Mouse (Mus musculus) testis, adult 2 months (tissue): ENCODE data around the gene Ctsc.

Source experiments
- CTCF ChIP-seq: fragments of 200-500 bp; IDR thresholded peaks from 2 replicates; pipeline ENCODE4 v1.5.1; 2012; ENCODE audit warnings: low read depth, mild to moderate bottlenecking, inconsistent platforms, low read length, moderate library complexity; ENCODE audit not compliant: control insufficient read depth, insufficient read depth, insufficient replicate concordance
- POLR2A ChIP-seq: fragments of 200-500 bp; IDR thresholded peaks from 2 replicates; pipeline ENCODE4 v1.6.1; 2012; ENCODE audit warnings: low read depth, mild to moderate bottlenecking, inconsistent platforms, low read length, moderate library complexity; ENCODE audit not compliant: control insufficient read depth

DNA sequence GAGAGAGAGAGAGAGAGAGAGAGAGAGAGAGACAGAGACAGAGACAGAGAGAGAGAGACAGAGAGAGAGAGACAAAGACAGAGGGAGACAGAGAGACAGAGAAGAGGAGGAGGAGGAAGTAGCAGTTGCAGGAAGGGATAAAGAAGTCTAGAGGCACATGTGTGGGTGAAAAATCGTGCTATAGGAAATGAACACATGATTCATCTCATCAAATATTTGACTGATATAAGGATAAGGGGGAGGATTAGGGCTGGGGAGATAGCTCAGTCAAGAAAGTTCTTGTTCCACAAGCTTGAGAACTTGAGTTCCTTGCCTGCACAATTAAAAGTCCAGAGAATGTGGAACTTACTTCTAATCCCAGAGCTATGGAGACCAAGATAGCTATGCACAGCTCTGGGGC, 40.6 kb downstream of the Ctsc start:
- no peak for TF ChIP-seq CTCF
- TF ChIP-seq POLR2A: no peak
